Comparison of ENCODE assay signal across 24 mouse cellular contexts in the genomic region with DNA sequence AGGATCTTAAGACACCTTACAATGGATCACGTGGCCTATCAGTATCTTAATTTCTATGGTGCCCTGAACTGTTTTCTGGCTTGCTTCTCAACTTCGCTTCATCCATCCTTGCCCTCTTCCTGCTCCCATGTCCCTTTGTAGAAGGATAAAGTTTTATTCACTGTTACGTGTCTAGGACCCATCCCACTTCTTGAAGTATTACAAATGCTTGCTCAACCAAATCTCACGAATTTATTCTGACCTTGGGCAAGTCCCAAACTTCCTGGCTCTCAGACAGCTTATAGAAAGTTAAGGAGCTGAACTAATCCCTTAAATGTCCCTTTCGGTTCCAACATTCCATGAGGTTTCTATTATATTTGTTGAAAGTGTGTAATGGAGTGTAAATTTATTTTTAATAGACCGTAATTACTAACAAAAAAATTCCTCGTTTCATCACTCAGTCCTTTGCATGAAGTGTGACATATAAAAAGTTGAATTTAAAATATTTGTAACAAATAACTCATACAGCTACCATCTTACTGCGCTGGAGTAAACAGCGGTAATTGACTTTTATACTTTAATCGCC.
DNase-seq lines count a peak whose midpoint lies in the region; ATAC-seq and TF ChIP-seq lines count a peak whose summit lies in the region.
"Had no signal": no experiment of that assay in that cellular context is flagged by ENCODE, and none has a peak within 500 bp of the region (broad histone marks: within the 10 kb centered on the region; RNA-seq: fewer than 3 reads in every experiment).

No protein-coding gene starts in this region.

- no peak for TF ChIP-seq CTCF in brain, embryonic 14.5 days (IDR thresholded peaks at IDR 0.05; ENCODE audit: borderline replicate concordance, extremely low read depth, insufficient read depth, insufficient read length)
- TF ChIP-seq CTCF in kidney, adult 2 months (conservative IDR thresholded peaks at IDR 0.05; ENCODE audit: insufficient read depth, insufficient read length, low read depth, low read length) = no peak

- no peaks in the 10 kb centered on the region; the same call in 1 of the 2 replicates for H3K27me3 ChIP-seq in midbrain, embryonic 11.5 days (ENCODE audit: control insufficient read depth, insufficient read depth, low read length)
- no peaks in the 10 kb centered on the region for H3K27me3 ChIP-seq in midbrain, embryonic 16.5 days (ENCODE audit: control insufficient read depth, insufficient read depth, low read depth, low read length)
- no peaks in the 10 kb centered on the region for H3K27me3 ChIP-seq in kidney, adult 2 months (replicated peaks; ENCODE audit: control insufficient read depth, insufficient read depth, low read length)
- H3K27me3 ChIP-seq: heart, embryonic 13.5 days; hindbrain, embryonic 12.5 days; kidney, embryonic 15.5 days; limb, embryonic 12.5 days; stomach, embryonic 15.5 days had no signal

- H3K27ac ChIP-seq in midbrain, embryonic 11.5 days (ENCODE audit: low read depth, low read length) = no peak overlapping the region
- H3K27ac ChIP-seq in midbrain, embryonic 16.5 days (ENCODE audit: low read length) = no peak overlapping the region
- no peak overlapping the region for H3K27ac ChIP-seq in kidney, adult 2 months (ENCODE audit: insufficient read depth, low read depth, low read length)
- H3K27ac ChIP-seq: heart, adult 2 months; heart, embryonic 13.5 days; hindbrain, embryonic 12.5 days; kidney, embryonic 15.5 days; limb, embryonic 12.5 days; stomach, embryonic 15.5 days had no signal

- no peak for TF ChIP-seq POLR2A in brain, embryonic 14.5 days (IDR thresholded peaks at IDR 0.05; ENCODE audit: borderline replicate concordance, extremely low read depth, insufficient read depth, insufficient read length, poor library complexity, severe bottlenecking)
- no peak for TF ChIP-seq POLR2A in kidney, adult 2 months (IDR thresholded peaks at IDR 0.05; ENCODE audit: low read depth, low read length)

- WGBS in midbrain, embryonic 11.5 days = 36% methylated on average over 10 of the region's 10 CpGs
- WGBS in midbrain, embryonic 16.5 days = 28% methylated on average over 10 of the region's 10 CpGs
- WGBS in kidney, adult 2 months = 73% methylated on average over 10 of the region's 10 CpGs

- ATAC-seq in midbrain, embryonic 11.5 days (ENCODE audit: low FRiP score) = peak; percentile 67
- ATAC-seq in midbrain, embryonic 16.5 days = no peak
- ATAC-seq: intestine, postnatal 0 days; liver, postnatal 0 days had no signal

- no peak overlapping the region for H3K4me3 ChIP-seq in midbrain, embryonic 11.5 days (ENCODE audit: low read depth, low read length)
- no peak overlapping the region for H3K4me3 ChIP-seq in midbrain, embryonic 16.5 days (ENCODE audit: low read depth, low read length)
- no peak overlapping the region for H3K4me3 ChIP-seq in kidney, adult 2 months (ENCODE audit: insufficient read depth, low read depth, low read length)
- H3K4me3 ChIP-seq: heart, adult 2 months; heart, embryonic 13.5 days; hindbrain, embryonic 12.5 days; kidney, embryonic 15.5 days; limb, embryonic 12.5 days; stomach, embryonic 15.5 days had no signal

- H3K9me3 ChIP-seq in midbrain, embryonic 11.5 days (ENCODE audit: control insufficient read depth, low read length) = no peaks in the 10 kb centered on the region
- no peaks in the 10 kb centered on the region for H3K9me3 ChIP-seq in midbrain, embryonic 16.5 days (replicated peaks; ENCODE audit: control insufficient read depth, low read length, poor library complexity, severe bottlenecking)
- H3K9me3 ChIP-seq: heart, embryonic 13.5 days; hindbrain, embryonic 12.5 days; kidney, embryonic 15.5 days; limb, embryonic 12.5 days; stomach, embryonic 15.5 days had no signal

- H3K36me3 ChIP-seq in midbrain, embryonic 11.5 days (ENCODE audit: control insufficient read depth, insufficient read depth, low read length) = no peaks in the 10 kb centered on the region
- H3K36me3 ChIP-seq in midbrain, embryonic 16.5 days (ENCODE audit: control insufficient read depth, insufficient read depth, low read length) = no peaks in the 10 kb centered on the region
- no peaks in the 10 kb centered on the region for H3K36me3 ChIP-seq in kidney, adult 2 months (ENCODE audit: control insufficient read depth, insufficient read depth, low read length)
- H3K36me3 ChIP-seq: heart, embryonic 13.5 days; hindbrain, embryonic 12.5 days; kidney, embryonic 15.5 days; limb, embryonic 12.5 days; stomach, embryonic 15.5 days had no signal

- H3K9ac ChIP-seq in midbrain, embryonic 11.5 days (ENCODE audit: low read length) = no peak overlapping the region
- H3K9ac ChIP-seq in midbrain, embryonic 16.5 days (ENCODE audit: low read depth, low read length) = no peak overlapping the region
- H3K9ac ChIP-seq: heart, embryonic 13.5 days; hindbrain, embryonic 12.5 days; kidney, embryonic 15.5 days; limb, embryonic 12.5 days; liver, postnatal 0 days; stomach, embryonic 15.5 days had no signal

- no peak overlapping the region for H3K4me2 ChIP-seq in midbrain, embryonic 11.5 days
- no peak overlapping the region for H3K4me2 ChIP-seq in midbrain, embryonic 16.5 days (ENCODE audit: low read length)
- H3K4me2 ChIP-seq: heart, embryonic 13.5 days; hindbrain, embryonic 12.5 days; kidney, embryonic 15.5 days; limb, embryonic 12.5 days; liver, embryonic 11.5 days; stomach, embryonic 15.5 days had no signal

- peak; percentile 18 for DNase-seq in embryo, embryonic 10 days (ENCODE audit: low spot score)
- no peak for DNase-seq in embryo, embryonic 9.5 days (ENCODE audit: extremely low spot score)
- no peak for DNase-seq in midbrain, embryonic 11.5 days (ENCODE audit: low spot score, missing footprints)
- DNase-seq in brain, embryonic 14.5 days (ENCODE audit: low read depth) = peak; percentile 66
- peak; percentile 59 for DNase-seq in retina, embryonic 14.5 days (ENCODE audit: low spot score)
- DNase-seq in kidney, adult 2 months = no peak
- DNase-seq: adrenal gland, postnatal 14 days; cerebellum, adult 11-12 months; cerebellum, postnatal 10 days; gastrocnemius, postnatal 36 days; heart, adult 2 months; kidney, postnatal 36 days; liver, postnatal 0 days; lung, postnatal 14 days; thymus, adult 18-20 months; thymus, postnatal 36 days had no signal

- H3K4me1 ChIP-seq in midbrain, embryonic 11.5 days (ENCODE audit: control insufficient read depth, insufficient read depth, low read length) = no peaks in the 10 kb centered on the region
- H3K4me1 ChIP-seq in midbrain, embryonic 16.5 days (ENCODE audit: control insufficient read depth, insufficient read depth, low read length) = no peaks in the 10 kb centered on the region
- no peaks in the 10 kb centered on the region for H3K4me1 ChIP-seq in kidney, adult 2 months (ENCODE audit: control insufficient read depth, insufficient read depth, low read length)
- H3K4me1 ChIP-seq: hindbrain, embryonic 12.5 days; kidney, embryonic 15.5 days; limb, embryonic 12.5 days; stomach, embryonic 15.5 days had no signal

Comparison
In these comparisons a context has a peak if more than half of its experiments do, and no peak if none do; other contexts are left out.
1. DNase-seq: peak in embryo, embryonic 10 days (single experiment), brain, embryonic 14.5 days (single experiment) and retina, embryonic 14.5 days (single experiment); none in embryo, embryonic 9.5 days (single experiment), midbrain, embryonic 11.5 days (single experiment) and kidney, adult 2 months (single experiment).